ENCODE assay signal across 8 mouse cellular contexts in the genomic region with DNA sequence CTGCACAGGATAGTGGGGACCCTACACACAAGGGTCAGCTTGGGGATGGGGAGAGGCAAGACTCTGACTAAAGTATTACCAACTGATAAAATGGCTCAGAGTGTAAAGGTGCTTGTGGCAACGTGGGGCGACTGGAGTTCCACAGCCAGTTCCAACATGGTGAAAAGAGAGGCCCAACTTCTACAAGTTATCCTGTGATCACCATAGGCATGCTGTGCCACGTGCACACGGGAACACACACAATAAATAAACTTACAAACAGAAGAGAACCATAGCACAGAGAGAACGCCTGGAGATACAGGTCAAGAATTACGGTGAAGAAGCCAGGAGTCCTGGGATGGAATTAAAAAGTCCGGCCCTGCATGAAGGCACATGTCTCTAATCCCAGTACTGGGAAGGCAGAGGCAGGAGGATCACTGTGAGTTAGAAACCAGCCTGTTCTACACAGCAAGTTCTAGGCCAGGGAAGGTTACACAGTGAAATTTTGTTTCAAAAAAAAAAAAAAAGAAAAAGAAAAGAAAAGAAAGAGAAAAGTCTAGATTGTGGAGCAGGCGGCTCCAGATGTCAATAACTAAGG. TPM values are rescaled to one million over a fixed set of nuclear protein-coding genes. Genes with fewer than 3 reads are reported as not detected.
A peak's percentile ranks its signal among the peaks of the same experiment; 100 is the strongest.
DNase-seq lines count a peak whose midpoint lies in the region; ATAC-seq and TF ChIP-seq lines count a peak whose summit lies in the region.

No protein-coding gene starts in this region.

- peak overlapping the region; percentile 97 for H3K4me2 ChIP-seq in forebrain, embryonic 14.5 days (ENCODE audit: low read length)
- H3K4me2 ChIP-seq in liver, embryonic 15.5 days = peak overlapping the region; percentile 82

- ATAC-seq in forebrain, embryonic 14.5 days = no peak
- ATAC-seq in liver, embryonic 15.5 days (ENCODE audit: insufficient read depth) = no peak
- no peak for ATAC-seq in megakaryocyte-erythroid progenitor cell, adult 5-6 weeks (replicated peaks; ENCODE audit: low FRiP score, low TSS enrichment, poor library complexity, severe bottlenecking)

- 9% methylated on average over 8 of the region's 8 CpGs for WGBS in heart, embryonic 10.5 days
- WGBS in forebrain, embryonic 14.5 days = 14% methylated on average over 8 of the region's 8 CpGs
- WGBS in liver, embryonic 15.5 days (ENCODE audit: insufficient replicate concordance) = 4% methylated on average over 8 of the region's 8 CpGs

- peak overlapping the region; percentile 87 for H3K27ac ChIP-seq in heart, embryonic 10.5 days
- H3K27ac ChIP-seq in forebrain, embryonic 14.5 days (ENCODE audit: low read depth, low read length) = 0 out of 2 replicates have a peak overlapping the region, but pooled peaks have one; percentile 48
- peak overlapping the region; percentile 83 for H3K27ac ChIP-seq in liver, embryonic 15.5 days (replicated peaks)

- intact Hi-C loops in heart, postnatal 14 days (cut with DNase I) = no loop called here

- H3K79me3 ChIP-seq in C2C12 (ENCODE audit: low read depth) = peaks cover 53% of the 10 kb centered on the region

- no peaks in the 10 kb centered on the region for H3K27me3 ChIP-seq in heart, embryonic 10.5 days (ENCODE audit: insufficient read depth, poor library complexity, severe bottlenecking)
- no peaks in the 10 kb centered on the region for H3K27me3 ChIP-seq in C2C12 (ENCODE audit: control insufficient read depth, insufficient read depth, insufficient read length)
- H3K27me3 ChIP-seq in forebrain, embryonic 14.5 days (replicated peaks; ENCODE audit: control insufficient read depth, insufficient read depth, low read length) = no peaks in the 10 kb centered on the region; the same call in 1 of the 2 replicates
- H3K27me3 ChIP-seq in liver, embryonic 15.5 days = peaks cover 9% of the 10 kb centered on the region

- DNase-seq in heart, embryonic 10.5 days (ENCODE audit: low spot score) = no peak
- no peak for DNase-seq in heart, postnatal 14 days
- no peak for DNase-seq in forebrain, embryonic 14.5 days (ENCODE audit: low spot score)
- no peak for DNase-seq in left cerebral cortex, adult 9 months (ENCODE audit: low spot score in 2 of 2)
- no peak for DNase-seq in retina, embryonic 14.5 days (ENCODE audit: low spot score)

- H3ac ChIP-seq in C2C12 (ENCODE audit: control insufficient read depth, insufficient read length, low read depth) = peak overlapping the region; percentile 96

- peak overlapping the region; percentile 89 for H3K9ac ChIP-seq in forebrain, embryonic 14.5 days (ENCODE audit: low read length)
- H3K9ac ChIP-seq in liver, embryonic 15.5 days = peak overlapping the region; percentile 83

- H3K4me3 ChIP-seq in heart, embryonic 10.5 days = peak overlapping the region; percentile 79
- H3K4me3 ChIP-seq in C2C12 (ENCODE audit: insufficient read depth, poor library complexity, severe bottlenecking) = peak overlapping the region; percentile 91
- H3K4me3 ChIP-seq in forebrain, embryonic 14.5 days (ENCODE audit: low read depth, low read length) = peak overlapping the region; percentile 86
- H3K4me3 ChIP-seq in liver, embryonic 15.5 days (replicated peaks) = peak overlapping the region; percentile 81

- TF ChIP-seq CTCF in C2C12 (IDR thresholded peaks at IDR 0.05; ENCODE audit: control insufficient read depth, insufficient read depth, insufficient read length) = no peak

- no peaks in the 10 kb centered on the region for H3K9me3 ChIP-seq in heart, embryonic 10.5 days
- H3K9me3 ChIP-seq in forebrain, embryonic 14.5 days (replicated peaks; ENCODE audit: control insufficient read depth, low read length) = no peaks in the 10 kb centered on the region
- H3K9me3 ChIP-seq in liver, embryonic 15.5 days (replicated peaks) = no peaks in the 10 kb centered on the region

- H3K36me3 ChIP-seq in heart, embryonic 10.5 days = peaks cover 25% of the 10 kb centered on the region
- peaks cover 24% of the 10 kb centered on the region for H3K36me3 ChIP-seq in C2C12 (ENCODE audit: control insufficient read depth, insufficient read depth)
- peaks cover 23% of the 10 kb centered on the region for H3K36me3 ChIP-seq in forebrain, embryonic 14.5 days (ENCODE audit: control insufficient read depth, insufficient read depth, low read length)
- peaks cover 30% of the 10 kb centered on the region for H3K36me3 ChIP-seq in liver, embryonic 15.5 days (replicated peaks)

- peaks cover 56% of the 10 kb centered on the region for H3K79me2 ChIP-seq in C2C12 (ENCODE audit: control insufficient read depth, insufficient read depth)

- H3K4me1 ChIP-seq in heart, embryonic 10.5 days = peaks cover 61% of the 10 kb centered on the region
- peaks cover 21% of the 10 kb centered on the region for H3K4me1 ChIP-seq in forebrain, embryonic 14.5 days (ENCODE audit: control insufficient read depth, insufficient read depth, low read length)
- H3K4me1 ChIP-seq in liver, embryonic 15.5 days (replicated peaks) = peaks cover 62% of the 10 kb centered on the region

TF ChIP-seq in C2C12, 6 proteins besides CTCF, POLR2A, EP300 and RAD21:
- no peak for TF ChIP-seq MYOD1 (IDR thresholded peaks at IDR 0.05; ENCODE audit: control insufficient read depth, insufficient read length, low read depth)
- TF ChIP-seq FOSL1 (IDR thresholded peaks at IDR 0.05; ENCODE audit: insufficient read depth, low read length, poor library complexity, severe bottlenecking) = no peak
- no peak for TF ChIP-seq USF1 (IDR thresholded peaks at IDR 0.05; ENCODE audit: low read depth)
- no peak for TF ChIP-seq MYOG (IDR thresholded peaks at IDR 0.05; ENCODE audit: control insufficient read depth, extremely low read depth, insufficient read length)
- TF ChIP-seq MAX (IDR thresholded peaks at IDR 0.05) = no peak
- TF ChIP-seq CEBPB (IDR thresholded peaks at IDR 0.05; ENCODE audit: low read depth) = no peak

RNA-seq across cellular contexts. Expression of a gene that starts 0.6 kb away (rescaled TPM):
- 286 and 333 TPM in 2 replicates for polyA plus RNA-seq in heart, embryonic 10.5 days (2016; fragmentation: Nextera tagmentation; extraction: Ambion mirVana)
- 100 to 1,000 TPM; 151 to 157 TPM for total RNA-seq in heart, postnatal 14 days (2021)
- 342 TPM for polyA plus RNA-seq in C2C12 (2012; fragmentation: generic; extraction: Trizol)
- polyA plus RNA-seq in forebrain, embryonic 14.5 days (2014; fragmentation: Nextera tagmentation; extraction: Ambion mirVana) = 222 and 247 TPM in 2 replicates
- 115 and 122 TPM in 2 replicates for polyA plus RNA-seq in liver, embryonic 15.5 days (2015; fragmentation: Nextera tagmentation; extraction: Ambion mirVana)
- total RNA-seq in megakaryocyte-erythroid progenitor cell, adult 5-6 weeks (2014; fragmentation: Nextera tagmentation) = 182 and 193 TPM in 2 replicates
- total RNA-seq in megakaryocyte-erythroid progenitor cell, adult 5-6 weeks (2017) = 385 and 442 TPM in 2 replicates

RNA-seq across cellular contexts. Expression of a gene that starts 16.3 kb away (rescaled TPM):
- polyA plus RNA-seq in heart, embryonic 10.5 days (2016; fragmentation: Nextera tagmentation; extraction: Ambion mirVana) = 7.5 and 9.0 TPM in 2 replicates
- 10 to 100 TPM; 36.7 to 37.5 TPM for total RNA-seq in heart, postnatal 14 days (2021)
- polyA plus RNA-seq in C2C12 (2012; fragmentation: generic; extraction: Trizol) = 7.4 TPM
- polyA plus RNA-seq in forebrain, embryonic 14.5 days (2014; fragmentation: Nextera tagmentation; extraction: Ambion mirVana) = 17.3 and 22.4 TPM in 2 replicates
- polyA plus RNA-seq in liver, embryonic 15.5 days (2015; fragmentation: Nextera tagmentation; extraction: Ambion mirVana) = 1.7 and 1.8 TPM in 2 replicates
- total RNA-seq in megakaryocyte-erythroid progenitor cell, adult 5-6 weeks (2014; fragmentation: Nextera tagmentation) = 23.5 and 24.3 TPM in 2 replicates
- total RNA-seq in megakaryocyte-erythroid progenitor cell, adult 5-6 weeks (2017) = 2.2 and 3.8 TPM in 2 replicates

RNA-seq across cellular contexts. Expression of a gene that starts 18.1 kb away (rescaled TPM):
- 12.6 and 16.5 TPM in 2 replicates for polyA plus RNA-seq in heart, embryonic 10.5 days (2016; fragmentation: Nextera tagmentation; extraction: Ambion mirVana)
- total RNA-seq in heart, postnatal 14 days (2021) = 1 to 10 TPM; 9.2 TPM
- 8.7 TPM for polyA plus RNA-seq in C2C12 (2012; fragmentation: generic; extraction: Trizol)
- polyA plus RNA-seq in forebrain, embryonic 14.5 days (2014; fragmentation: Nextera tagmentation; extraction: Ambion mirVana) = 5.0 and 6.2 TPM in 2 replicates
- polyA plus RNA-seq in liver, embryonic 15.5 days (2015; fragmentation: Nextera tagmentation; extraction: Ambion mirVana) = 7.4 and 8.8 TPM in 2 replicates
- total RNA-seq in megakaryocyte-erythroid progenitor cell, adult 5-6 weeks (2014; fragmentation: Nextera tagmentation) = 24.9 and 40.0 TPM in 2 replicates
- total RNA-seq in megakaryocyte-erythroid progenitor cell, adult 5-6 weeks (2017) = 13.2 and 14.4 TPM in 2 replicates

RNA-seq across cellular contexts. Expression of a gene that starts 57.4 kb away (rescaled TPM):
- polyA plus RNA-seq in heart, embryonic 10.5 days (2016; fragmentation: Nextera tagmentation; extraction: Ambion mirVana) = 76.7 and 83.9 TPM in 2 replicates
- total RNA-seq in heart, postnatal 14 days (2021) = 10 to 100 TPM; 27.4 to 31.2 TPM
- polyA plus RNA-seq in C2C12 (2012; fragmentation: generic; extraction: Trizol) = 49.2 TPM
- polyA plus RNA-seq in forebrain, embryonic 14.5 days (2014; fragmentation: Nextera tagmentation; extraction: Ambion mirVana) = 43.6 and 47.1 TPM in 2 replicates
- 21.7 and 23.4 TPM in 2 replicates for polyA plus RNA-seq in liver, embryonic 15.5 days (2015; fragmentation: Nextera tagmentation; extraction: Ambion mirVana)
- 66.3 and 81.1 TPM in 2 replicates for total RNA-seq in megakaryocyte-erythroid progenitor cell, adult 5-6 weeks (2014; fragmentation: Nextera tagmentation)
- total RNA-seq in megakaryocyte-erythroid progenitor cell, adult 5-6 weeks (2017) = 12.9 and 16.8 TPM in 2 replicates

RNA-seq across cellular contexts. Expression of a gene that starts 57.4 kb away (rescaled TPM):
- 3.2 and 3.4 TPM in 2 replicates for polyA plus RNA-seq in heart, embryonic 10.5 days (2016; fragmentation: Nextera tagmentation; extraction: Ambion mirVana)
- total RNA-seq in heart, postnatal 14 days (2021) = 1 to 10 TPM in 1 of 2 experiments, under 1 TPM in 1; 0.68 to 1.8 TPM
- 1.3 TPM for polyA plus RNA-seq in C2C12 (2012; fragmentation: generic; extraction: Trizol)
- polyA plus RNA-seq in forebrain, embryonic 14.5 days (2014; fragmentation: Nextera tagmentation; extraction: Ambion mirVana) = 1.2 and 1.5 TPM in 2 replicates
- polyA plus RNA-seq in liver, embryonic 15.5 days (2015; fragmentation: Nextera tagmentation; extraction: Ambion mirVana) = 1.9 and 2.4 TPM in 2 replicates
- total RNA-seq in megakaryocyte-erythroid progenitor cell, adult 5-6 weeks (2014; fragmentation: Nextera tagmentation) = 38.6 and 39.7 TPM in 2 replicates
- 5.9 and 15.6 TPM in 2 replicates for total RNA-seq in megakaryocyte-erythroid progenitor cell, adult 5-6 weeks (2017)
